Mouse (Mus musculus): Measurements from ENCODE around the gene Cmtm4.

- TF ChIP-seq ZNF384 (IDR thresholded peaks at IDR 0.05; ENCODE audit: low read depth, low read length): no peak
- TF ChIP-seq ZC3H11A (IDR thresholded peaks at IDR 0.05; ENCODE audit: borderline replicate concordance, low read depth, low read length): no peak
- TF ChIP-seq MAFK (IDR thresholded peaks at IDR 0.05; ENCODE audit: insufficient read depth, low read depth, low read length): no peak
- TF ChIP-seq HCFC1 (IDR thresholded peaks at IDR 0.05; ENCODE audit: borderline replicate concordance, insufficient read depth, low read length): no peak
- TF ChIP-seq CHD2 (IDR thresholded peaks at IDR 0.05; ENCODE audit: low read depth, low read length): no peak
Observed at GRCm38 (mm10) chr8:104437494-104438135, 42.0 kb upstream of the Cmtm4 start.

Measured in ES-E14 (cell line).